Mouse (Mus musculus): ENCODE data around the gene Gstk1.

DNA sequence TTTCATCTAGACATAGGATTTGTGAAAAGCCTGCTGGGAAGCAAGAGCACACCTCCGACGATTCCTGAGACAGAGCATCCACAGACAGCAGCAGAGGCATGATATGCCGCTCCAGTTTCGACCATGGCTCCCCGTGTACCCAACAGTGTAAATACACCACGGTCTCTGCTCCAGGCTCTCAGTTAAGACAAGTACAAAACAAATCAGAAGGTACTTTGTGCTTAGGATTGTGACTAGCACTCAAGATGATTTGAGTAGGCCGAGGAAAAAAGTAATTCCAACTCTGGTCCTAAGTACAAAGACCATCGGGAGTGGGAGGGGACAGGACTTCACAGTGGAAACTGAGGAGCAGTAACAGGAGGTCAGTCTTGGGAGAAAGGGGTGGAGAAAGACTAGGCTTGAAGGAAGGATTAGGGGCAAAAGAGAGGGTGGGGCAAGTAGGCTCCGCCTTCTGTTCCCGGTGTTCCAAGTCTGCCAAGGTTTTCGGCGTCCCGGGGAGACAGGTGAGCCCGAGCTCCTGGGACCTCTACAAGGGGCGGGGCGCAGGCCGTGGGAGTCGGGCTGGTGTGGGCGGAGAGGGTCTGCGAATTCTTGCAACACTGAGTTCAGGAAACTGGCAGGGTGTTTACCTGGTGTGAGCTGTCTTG lies 15.9 kb downstream of the Gstk1 start, which contains the start of gene Tmem139:
- TF ChIP-seq CTCF (conservative IDR thresholded peaks at IDR 0.05; ENCODE audit: insufficient read depth, insufficient read length, low read depth, low read length) (no peak), POLR2A (IDR thresholded peaks at IDR 0.05; ENCODE audit: low read depth, low read length) (no peak)

Data from kidney, adult 2 months (tissue).